Mouse (Mus musculus): ENCODE results near the gene Obox6. TPM values are rescaled to one million over a fixed set of nuclear protein-coding genes. Genes with fewer than 3 reads are reported as not detected.

Gene Obox6
- polyA plus RNA-seq, 1 experiment from 2014 or later, result not detected

Other genes with a start within 250 kb of the Obox6 start
- not detected in 2 replicates for gene Obox3, start 199.8 kb downstream of the Obox6 start, polyA plus RNA-seq (2015; fragmentation: Nextera tagmentation; extraction: Ambion mirVana)
- not detected in 2 replicates for gene Obox5, start 89.5 kb downstream of the Obox6 start, polyA plus RNA-seq (2015; fragmentation: Nextera tagmentation; extraction: Ambion mirVana)
- gene Crx, start 40.3 kb upstream of the Obox6 start, polyA plus RNA-seq (2015; fragmentation: Nextera tagmentation; extraction: Ambion mirVana), result not detected in 2 replicates
- gene Crxos, start 42.9 kb upstream of the Obox6 start, polyA plus RNA-seq (2015; fragmentation: Nextera tagmentation; extraction: Ambion mirVana), result not detected in 2 replicates
- gene Selenow, start 82.7 kb upstream of the Obox6 start, polyA plus RNA-seq (2015; fragmentation: Nextera tagmentation; extraction: Ambion mirVana), result 684 and 739 TPM in 2 replicates
- 162 and 168 TPM in 2 replicates for gene Nop53, start 106.4 kb upstream of the Obox6 start, polyA plus RNA-seq (2015; fragmentation: Nextera tagmentation; extraction: Ambion mirVana)
- gene Ehd2, start 127.9 kb upstream of the Obox6 start, polyA plus RNA-seq (2015; fragmentation: Nextera tagmentation; extraction: Ambion mirVana), result 65.8 and 76.3 TPM in 2 replicates
- gene Bicra, start 208.2 kb upstream of the Obox6 start, polyA plus RNA-seq (2015; fragmentation: Nextera tagmentation; extraction: Ambion mirVana), result 3.9 and 4.5 TPM in 2 replicates
- gene Zfp541, start 222.1 kb upstream of the Obox6 start, polyA plus RNA-seq (2015; fragmentation: Nextera tagmentation; extraction: Ambion mirVana), result 0.05 and 0.10 TPM in 2 replicates

Data from stomach, embryonic 16.5 days (tissue).